Mouse (Mus musculus) naive thymus-derived CD4-positive, alpha-beta T cell, adult 2 months (primary cell): ENCODE data around the gene Tbc1d24.
A peak's percentile ranks its signal among the peaks of the same experiment; 100 is the strongest.

ENCODE experiments used
- DNase-seq: peaks from one replicate; pipeline ENCODE4 v3.0.0-alpha.2; 2011; ENCODE audit warnings: low read depth

The Tbc1d24 gene

DNA sequence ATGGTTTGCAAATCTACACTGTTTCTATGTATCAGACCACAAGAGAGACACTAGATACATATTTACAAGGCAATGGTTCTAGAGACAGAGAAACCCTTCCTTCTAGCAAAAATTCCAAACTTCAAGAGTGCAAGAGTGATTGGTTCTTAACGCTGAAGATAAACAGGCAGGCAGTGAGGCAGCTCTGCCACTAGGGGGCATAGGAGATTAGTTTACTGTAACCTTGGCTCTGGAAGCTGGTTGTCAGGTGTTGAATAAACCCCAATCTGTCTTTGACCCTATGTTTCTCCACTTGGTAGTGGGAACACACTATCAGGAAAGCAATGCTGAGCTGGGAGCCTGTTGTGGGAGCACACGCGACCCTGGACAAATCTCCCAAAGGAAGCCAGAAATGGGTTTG lies 31.9 kb downstream of the Tbc1d24 start:
- peak; percentile 89 for DNase-seq

DNA sequence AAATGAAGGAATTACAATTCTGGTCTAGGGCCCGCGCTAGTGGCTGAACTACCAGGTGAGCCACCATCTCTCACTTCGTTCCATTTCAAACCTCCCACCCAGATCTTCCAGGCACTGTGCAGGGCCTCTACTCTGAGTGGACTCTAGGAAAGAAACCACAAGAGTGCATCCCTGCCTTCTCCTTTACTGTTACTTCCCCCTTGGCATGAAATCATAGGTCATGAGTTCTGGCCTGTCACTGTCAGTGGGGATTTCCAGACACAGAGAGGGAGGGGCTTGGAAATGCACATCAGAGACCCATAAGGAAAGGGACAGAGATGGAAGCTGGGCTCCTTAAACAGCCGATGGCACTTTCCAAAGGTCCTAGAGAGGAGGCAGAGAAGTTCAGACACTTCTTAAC lies 33.6 kb downstream of the Tbc1d24 start:
- DNase-seq, result peak; percentile 29

DNA sequence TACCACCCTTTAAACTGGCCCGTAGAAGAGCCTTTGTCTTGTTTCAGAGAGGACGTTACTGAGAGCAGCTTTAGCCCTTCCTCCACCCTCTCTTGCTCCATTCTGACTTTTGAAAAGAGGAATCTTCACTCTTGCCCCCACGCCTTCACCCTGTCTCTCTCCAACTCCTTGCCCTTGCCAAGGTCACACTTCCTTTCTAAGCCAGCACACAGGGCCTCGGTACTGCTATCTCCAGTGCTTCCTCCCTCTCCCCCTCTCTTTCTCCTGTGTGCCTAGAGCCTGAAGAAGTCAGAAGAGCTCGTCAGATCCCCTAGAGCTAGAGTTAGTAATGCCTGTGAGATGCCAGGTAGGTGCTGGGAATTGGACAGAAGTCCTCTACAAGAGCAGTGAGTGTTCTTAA lies 34.6 kb downstream of the Tbc1d24 start:
- peak; percentile 21 for DNase-seq

DNA sequence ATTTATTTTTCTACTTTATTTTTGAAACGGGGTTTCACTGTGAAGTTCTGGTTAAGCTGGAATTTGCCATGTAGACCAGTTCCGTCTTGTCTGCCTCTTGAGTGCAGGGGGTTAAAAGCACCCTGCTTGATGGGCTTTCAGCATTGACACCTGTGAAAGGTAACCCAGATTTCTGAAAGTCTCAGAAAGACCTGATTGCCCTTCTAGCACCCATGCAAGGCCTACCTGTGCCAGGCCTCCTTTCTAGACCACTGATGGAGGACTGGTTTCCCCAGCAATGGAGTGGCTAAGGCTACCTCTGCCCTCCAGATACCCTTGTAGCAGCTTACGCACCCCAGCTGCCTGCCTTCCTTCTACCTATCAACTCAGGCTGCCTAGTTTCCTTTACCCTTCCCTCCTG lies 35.2 kb downstream of the Tbc1d24 start:
- peak; percentile 29 for DNase-seq

DNA sequence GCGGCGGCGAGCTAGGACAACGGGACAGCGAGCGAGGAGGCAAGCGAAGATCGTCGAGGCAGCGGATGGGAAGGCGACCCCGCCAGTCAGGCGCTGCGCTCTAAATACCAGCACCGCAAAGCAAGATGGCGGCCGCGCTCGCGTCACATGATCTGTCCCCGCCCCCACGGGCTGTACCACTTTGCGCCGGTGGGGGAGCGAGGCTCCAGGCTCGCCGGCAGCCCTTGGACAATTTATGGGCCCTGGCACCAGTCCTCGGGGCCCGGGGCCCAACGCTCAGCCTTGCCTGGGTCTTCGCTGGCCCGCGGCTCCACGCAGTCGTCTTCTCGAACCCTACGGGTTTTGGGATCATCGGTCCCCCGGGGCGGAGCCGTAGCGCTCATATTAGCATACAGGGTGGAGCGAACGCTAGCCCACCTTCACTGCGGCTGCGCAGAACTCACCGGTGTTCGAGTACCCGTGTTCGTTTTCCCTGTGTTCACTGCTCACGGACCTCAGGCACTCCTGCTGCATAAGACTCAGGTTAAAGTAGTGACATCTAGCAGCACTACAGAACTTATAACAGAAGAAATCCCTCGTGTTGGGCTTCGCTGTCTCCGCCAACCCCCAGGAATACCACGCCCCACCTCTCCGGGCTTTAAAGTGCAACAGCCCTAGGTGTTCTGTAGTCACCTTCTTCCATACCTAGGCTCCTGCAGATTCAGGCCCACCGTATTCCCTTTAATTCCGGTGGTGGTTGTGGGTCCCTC lies 35.9 kb downstream of the Tbc1d24 start, which contains the start of gene Atp6v0c:
Gene Atp6v0c (minus strand): TSS at position 386 of the 749 bp plus-strand sequence.
- peak; percentile 98 for DNase-seq

DNA sequence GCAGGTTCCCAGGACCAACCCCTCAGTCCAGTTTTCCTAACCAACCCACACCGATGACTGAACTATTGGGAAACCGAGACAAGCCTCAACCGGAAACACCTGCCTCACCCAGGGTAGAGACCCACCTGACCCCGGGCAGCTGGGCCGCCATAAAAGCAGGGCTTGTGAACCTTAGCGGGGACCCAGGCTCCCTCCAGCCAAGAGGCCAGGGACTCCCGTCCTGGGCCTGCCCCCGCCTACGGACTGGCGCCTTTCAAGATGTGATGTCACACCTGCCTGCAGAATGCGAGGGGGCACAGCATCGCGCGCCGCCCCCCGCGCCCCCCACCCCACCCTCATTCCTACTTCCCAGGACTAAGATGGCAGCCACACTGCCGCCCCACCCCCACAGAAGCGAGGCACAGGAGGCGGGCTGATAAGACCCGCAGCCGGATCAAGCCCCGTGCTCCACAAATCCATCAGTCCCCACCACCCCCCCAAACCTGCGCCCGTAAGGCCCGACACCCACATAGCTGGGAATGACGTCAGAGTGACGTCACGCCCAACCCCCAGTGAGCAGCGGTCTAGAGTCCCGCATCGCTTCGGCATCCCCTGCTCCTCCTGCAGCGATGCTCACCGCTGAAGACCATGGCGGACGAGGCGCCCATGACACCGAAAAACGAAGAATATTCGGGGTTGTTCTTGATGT lies 36.6 kb downstream of the Tbc1d24 start:
- peak; percentile 93 for DNase-seq

DNA sequence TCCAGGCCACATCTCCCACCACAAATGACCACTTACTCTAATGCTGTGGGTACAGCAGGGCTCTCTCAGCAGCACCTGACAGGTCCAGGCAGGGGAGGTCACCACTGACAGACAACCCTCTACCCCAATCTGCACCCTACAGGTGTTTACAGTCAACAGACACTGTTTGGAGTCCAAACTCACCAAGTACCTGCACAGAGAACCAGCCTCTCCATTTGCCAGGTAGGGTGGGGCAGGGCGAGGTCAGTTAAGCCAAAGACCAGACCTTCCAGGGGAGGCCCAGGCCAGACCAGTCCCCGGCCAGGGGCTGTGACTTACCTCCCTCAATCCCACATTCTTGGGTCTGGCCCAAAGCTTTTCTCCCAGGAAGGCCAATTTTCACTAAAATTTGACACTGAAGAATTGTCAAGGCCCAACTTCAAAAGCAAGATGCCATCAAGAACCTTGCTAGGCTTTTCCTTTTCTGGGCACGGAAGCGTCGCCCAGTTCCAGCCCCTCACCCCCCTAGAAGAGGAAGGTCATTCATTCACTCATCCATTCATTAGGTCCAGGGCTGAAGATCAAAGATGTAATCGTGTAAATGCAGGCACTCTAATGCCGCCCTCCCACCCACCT lies 37.4 kb downstream of the Tbc1d24 start:
- no peak for DNase-seq

DNA sequence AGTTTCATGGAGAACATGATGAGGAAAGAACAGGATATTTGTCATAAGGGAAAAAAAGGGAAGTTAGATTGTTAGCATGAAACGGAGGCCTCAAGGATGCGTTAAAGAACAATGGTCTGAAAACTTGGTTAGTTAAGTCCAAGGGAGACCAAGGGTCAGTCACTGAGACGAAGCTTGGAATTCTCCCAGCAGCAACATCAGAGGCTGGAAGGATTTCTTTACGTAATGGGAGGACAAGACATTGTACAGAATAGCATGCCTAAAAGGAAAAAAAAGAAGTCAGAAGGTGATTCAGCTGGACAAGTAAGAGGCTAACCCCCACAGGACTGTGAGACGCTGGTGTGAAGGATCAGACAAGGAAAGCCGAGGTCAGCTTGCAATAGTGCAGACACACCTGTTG lies 38.2 kb downstream of the Tbc1d24 start:
- DNase-seq, result no peak

DNA sequence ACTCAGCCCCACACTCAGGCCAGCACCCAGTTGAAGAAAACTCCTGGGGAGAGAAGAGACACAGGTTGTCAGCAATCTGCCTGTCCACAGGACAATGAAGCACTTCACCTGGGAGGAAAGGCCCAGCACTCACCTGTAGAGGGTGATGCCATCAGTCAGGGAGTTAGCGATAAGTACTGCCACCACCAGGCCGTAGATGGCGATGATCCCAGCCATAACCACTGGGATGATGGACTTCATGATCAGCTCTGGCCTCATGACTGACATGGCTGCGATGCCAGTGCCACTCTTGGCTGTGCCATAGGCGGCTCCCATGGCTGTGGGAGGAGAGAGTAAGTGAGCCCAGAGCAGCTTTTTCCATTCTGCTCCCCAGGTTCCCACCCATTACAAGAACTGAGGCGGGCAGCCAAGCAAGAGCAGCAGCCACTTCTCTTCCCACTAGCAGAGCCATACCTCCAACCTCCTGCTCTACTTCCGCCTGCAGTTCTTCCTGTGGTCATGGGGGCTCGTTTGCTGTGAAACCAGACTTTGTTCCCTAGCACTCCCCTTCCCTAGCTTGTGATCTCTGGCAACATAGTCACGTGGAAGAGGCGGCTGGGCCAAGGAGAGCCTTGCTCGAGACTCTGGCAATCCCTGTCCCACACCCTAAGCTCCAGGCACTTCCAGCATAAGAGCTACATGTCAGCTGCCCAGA lies 40.6 kb downstream of the Tbc1d24 start:
- DNase-seq, result peak; percentile 30

DNA sequence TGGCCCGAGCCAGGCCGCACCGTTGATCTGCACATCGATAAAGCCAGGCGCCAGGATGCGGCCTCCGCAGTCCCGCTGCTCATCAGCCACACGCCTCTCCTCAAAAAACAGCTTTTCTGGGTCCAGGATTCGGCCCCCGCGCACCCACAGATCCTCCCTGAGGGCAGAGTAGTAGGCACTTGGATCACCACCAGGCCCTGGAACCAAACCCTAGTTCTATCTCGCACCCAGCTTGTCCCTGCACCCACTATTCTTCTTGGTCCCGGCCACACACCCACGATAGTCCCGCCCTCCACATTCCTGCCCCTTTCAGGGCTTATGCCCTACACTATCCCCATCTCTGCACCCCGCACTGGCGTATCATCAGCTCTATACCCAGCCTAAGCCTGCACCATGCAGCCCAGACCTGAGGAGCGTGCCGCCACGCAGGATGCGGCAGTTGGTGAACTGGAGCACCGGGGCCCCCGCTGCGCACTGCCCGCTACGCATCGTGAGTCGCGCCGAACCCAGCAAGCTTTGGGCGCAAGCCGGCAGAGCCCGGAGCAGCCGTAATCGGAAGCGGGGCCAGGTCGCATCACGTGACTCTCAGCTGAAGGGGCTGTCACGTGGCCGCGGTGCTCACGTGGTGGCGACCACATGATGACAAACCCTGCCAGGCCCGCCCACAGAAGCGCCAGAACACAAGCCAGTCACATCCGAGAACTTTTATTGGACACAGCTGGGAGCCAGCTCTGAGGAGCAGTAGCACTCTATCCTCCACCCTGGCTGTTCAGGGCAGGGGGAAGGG lies 42.0 kb downstream of the Tbc1d24 start, which contains the start of gene Amdhd2:
Gene Amdhd2 (minus strand): TSS at position 591 of the 787 bp plus-strand sequence.
- DNase-seq, result peak; percentile 98

DNA sequence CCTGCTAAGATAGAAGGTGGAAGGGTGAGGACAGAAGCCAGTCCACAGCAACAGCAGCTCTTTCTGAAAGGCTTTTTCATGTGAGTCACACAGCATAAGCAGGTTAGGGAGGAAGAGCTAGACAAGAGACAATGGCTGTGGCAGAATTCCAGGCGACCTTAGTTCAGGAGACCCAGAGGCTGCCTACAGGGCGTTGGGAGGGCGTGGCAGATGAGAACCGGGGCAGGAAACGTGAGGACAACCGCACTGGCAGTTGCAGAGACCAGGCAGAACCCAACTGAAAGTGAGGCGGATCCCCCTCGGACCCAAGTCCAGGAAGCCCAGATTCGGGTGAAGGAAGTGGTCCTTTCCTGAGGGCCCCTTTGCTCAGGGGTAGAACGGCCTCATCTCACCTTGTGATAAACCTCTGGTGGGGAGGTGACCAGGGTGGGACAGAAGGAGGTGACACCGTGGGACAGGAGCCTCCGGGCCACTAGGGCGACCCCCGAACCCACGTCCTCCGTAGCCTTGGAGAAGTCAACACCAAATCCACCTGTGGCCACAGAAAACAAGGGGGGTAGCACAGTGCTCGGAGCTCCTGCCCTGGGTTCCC lies 42.7 kb downstream of the Tbc1d24 start:
- peak; percentile 37 for DNase-seq

DNA sequence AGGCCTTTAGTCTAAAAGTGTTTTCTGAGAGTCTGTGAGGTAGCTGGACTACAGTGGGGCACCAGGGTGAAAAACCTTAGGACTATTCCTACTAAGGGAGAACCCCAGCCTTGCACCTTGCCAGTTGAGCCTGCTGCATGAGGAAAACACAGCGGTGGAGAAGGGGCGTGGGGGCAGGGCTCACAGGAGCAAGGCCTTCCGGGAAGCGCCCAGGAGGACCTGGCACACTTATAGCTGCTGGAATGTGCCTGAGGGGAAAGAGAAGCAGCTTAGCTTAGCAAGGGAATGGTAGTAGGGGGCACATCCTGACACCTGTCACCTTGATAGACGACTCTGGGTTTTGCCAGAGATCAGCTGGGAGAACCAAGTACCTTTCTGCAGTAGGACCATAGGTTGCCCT lies 43.9 kb downstream of the Tbc1d24 start:
- no peak for DNase-seq

DNA sequence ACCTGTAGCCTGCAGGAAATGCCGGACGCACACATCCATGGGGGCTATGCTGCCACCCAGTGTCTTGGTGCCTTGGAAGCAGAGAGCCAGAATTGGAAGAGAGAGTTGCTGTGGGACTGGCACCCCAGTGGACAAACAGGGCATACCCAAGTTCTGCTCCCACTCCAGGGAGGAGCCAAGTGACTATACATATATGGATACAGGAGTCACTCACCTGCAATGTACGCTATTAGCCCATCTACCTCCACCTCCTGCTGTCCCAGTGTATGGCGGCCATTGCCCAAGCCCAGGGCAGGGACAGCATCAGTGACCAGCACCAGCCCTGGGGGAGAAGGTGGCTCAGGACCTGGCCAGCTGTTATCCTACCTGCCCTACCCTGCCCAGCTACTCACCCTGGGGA lies 47.8 kb downstream of the Tbc1d24 start:
- no peak for DNase-seq

DNA sequence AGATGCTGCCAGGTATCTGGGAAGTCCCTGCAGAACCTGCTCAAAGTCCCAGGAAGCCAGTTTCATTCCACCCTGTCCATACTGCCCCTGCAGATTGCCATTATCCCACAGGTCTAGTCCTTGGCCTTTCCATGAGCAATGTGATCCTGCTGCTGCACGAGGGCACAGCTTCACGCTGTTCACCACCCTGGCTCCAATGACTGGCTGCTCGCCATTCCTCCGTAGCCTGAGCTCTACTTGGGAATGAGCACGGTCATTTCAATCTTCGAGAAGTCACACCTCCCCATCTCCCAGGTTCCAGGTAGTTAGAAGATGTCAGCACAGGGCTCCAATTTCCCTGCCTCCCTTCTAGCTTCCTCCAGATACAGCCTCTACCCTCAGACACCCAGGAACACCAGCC lies 48.2 kb downstream of the Tbc1d24 start:
- DNase-seq, result no peak

DNA sequence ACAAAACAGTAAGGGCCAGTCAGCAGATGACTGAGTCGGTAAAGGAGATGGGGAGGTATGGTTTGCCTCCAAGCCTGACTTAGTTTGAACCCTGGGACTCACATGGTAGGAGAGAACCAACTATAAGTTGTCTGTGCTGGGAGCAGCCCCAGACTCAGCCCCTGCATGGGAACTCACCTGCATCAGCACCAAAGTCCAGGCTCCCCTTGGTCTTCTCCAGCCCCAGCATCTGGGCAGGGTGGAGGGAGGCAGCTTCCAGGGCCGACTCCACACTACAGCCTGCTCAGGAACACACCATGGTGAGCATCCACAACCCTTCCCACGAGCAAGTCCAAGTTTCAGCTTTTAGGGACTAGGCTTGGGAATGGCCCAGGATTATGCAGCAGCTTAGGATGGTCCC lies 49.0 kb downstream of the Tbc1d24 start:
- no peak for DNase-seq

DNA sequence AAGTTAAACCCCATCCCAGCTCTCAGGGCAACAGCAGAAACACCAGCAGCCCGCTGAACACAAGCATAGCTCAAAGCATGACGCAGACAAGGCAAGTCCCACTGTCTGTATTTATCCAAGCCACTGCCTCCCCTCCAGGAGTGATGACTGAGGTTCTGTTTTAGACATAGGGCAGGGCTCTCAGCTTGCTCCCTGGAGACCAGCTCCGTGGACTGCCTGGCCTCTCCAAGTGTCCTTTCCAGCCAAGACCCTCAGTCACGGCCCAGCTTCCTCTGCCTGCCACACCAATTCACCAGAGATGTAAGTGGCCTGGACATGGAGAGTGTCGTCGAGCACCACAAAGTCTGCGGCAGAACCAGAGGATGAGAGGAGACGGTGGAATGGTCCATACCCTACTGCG lies 49.6 kb downstream of the Tbc1d24 start:
- DNase-seq, result no peak

DNA sequence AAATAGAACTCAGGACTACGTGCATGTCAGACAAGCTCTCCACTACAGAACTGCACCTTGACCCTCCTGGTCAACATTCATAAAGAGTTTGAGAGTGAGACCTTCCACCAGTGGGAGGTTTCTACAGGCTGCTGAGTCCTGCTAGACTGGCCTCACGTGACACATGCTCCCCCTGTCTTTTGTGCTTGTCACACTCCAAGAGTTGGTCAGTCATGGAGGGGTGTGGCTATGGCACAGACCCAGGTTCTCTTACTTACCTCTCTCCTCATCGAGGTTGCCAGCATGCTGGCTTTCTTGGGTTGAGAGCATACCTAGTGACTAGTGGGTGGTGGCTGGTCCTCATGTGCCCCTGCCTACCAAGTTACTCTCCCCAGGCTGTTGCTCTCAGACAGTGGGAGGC lies 50.9 kb downstream of the Tbc1d24 start:
- DNase-seq, result no peak

DNA sequence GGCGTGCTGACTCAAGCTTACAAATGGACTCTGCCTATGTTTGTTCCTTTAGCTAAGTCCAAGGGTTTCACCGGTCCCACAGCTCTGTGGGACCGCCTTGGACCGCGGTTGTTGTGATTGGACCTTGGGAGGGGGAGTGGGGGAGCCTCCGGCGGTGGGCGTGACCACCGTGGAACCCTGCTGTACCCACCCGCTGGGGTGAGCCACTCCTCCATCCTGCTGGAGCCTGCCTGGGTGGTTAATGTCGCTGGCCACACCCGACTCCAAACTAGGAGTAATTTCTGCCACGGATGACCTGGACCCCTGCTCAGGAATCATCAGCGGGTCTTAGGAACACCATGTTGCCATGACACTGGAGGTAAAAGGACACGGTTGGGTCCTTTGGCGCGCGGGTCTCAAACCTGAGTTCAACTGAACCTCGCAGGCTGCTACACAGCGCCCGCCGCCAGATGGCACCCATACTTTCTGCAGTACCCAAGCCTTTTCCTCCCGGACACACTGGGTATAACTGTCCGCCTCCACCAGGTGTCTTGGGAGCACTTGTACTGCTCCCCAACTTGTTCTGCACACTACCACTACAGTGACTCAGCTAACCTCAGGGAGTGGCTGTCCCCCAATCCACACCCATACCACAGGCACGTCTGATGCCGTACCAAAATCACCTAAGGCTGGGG lies 53.3 kb downstream of the Tbc1d24 start:
- DNase-seq, result peak; percentile 89

DNA sequence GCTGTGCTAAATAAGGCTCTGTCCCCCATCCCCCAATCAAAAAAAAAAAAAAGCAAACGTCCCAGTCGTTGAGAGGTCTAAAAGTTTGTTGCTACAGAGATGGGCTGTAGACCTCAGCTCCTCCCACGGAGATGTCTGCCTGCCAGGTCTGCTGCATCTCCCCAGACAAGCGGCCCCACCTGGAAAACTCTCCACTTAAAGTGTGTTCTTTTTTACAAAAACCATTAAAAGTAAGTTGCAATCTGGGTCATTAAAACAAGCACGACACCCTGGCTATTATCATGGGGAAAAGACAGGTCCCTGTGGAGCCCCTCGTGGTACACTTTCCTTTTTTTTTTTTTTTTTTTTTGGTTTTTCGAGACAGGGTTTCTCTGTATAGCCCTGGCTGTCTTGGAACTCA lies 54.0 kb downstream of the Tbc1d24 start:
- DNase-seq, result no peak

DNA sequence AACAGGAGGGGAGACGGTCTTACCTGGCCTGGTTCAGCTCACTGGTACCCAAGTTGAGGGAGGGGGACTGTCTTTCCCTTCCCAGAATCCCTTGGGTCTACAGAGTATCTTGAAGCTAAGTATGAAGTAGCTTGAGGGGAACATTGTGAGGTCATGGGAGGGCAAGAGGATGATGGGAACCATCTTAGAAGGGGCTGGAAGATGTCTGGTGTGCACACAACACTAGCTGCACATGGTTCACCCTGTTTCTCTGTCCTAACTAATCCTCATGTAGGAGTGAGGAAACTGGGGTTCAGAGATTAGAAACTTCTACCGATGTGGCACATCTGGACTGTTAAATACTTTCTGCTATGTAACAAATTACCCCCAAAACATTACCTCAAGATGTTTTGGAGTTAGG lies 54.5 kb downstream of the Tbc1d24 start, which contains the start of gene Pdpk1:
Gene Pdpk1 (minus strand): TSS at position 101 of the 400 bp plus-strand sequence.
- DNase-seq, result no peak

DNA sequence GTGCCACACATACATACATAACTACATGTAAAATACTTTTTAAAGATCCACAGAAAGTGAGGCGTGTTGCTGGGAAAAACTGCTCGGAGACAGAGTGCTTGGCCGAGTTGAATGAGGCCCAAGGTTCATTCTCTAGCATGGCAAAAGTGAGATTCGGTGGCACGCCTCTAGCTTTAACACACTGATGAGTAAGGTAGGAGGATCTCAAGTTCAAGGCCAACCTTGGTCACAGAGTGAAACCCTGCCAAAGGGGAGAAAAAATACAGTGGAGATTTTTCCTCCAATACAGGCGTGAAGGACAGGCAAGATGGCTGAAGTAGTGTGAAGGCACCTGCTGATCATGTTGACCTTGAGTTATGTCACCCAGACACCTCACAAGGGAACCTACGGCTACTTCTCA lies 55.9 kb downstream of the Tbc1d24 start:
- DNase-seq, result no peak
